Mouse (Mus musculus) erythroblast, adult 5-6 weeks (primary cell): ENCODE results near the gene Btg1. TPM values are rescaled to one million over a fixed set of nuclear protein-coding genes. Genes with fewer than 3 reads are reported as not detected.
A peak's percentile ranks its signal among the peaks of the same experiment; 100 is the strongest.

Experiments
- ATAC-seq: replicated peaks from 2 replicates; pipeline ENCODE4 v1.8.0; 2016; ENCODE audit warnings: moderate number of reproducible peaks, mild to moderate bottlenecking, moderate TSS enrichment, inconsistent platforms; ENCODE audit not compliant: poor library complexity, low FRiP score, severe bottlenecking
- total RNA-seq, 2 experiments: library from RNA; stranded (forward) in 1 of 2; stranded (reverse) in 1 of 2; fragments of 150-400 nt in 1 of 2; fragments of 200-764, 138-1000 nt in 1 of 2; gene quantifications; 2 replicates each; pipeline versions ENCODE4 v1.2.3 to v1.2.4; 2015 to 2017; ENCODE audit warnings: low replicate concordance in 2 of 2

Btg1 gene
- total RNA-seq, 2 experiments from 2014 or later = 32.3 to 35.2 TPM

DNA sequence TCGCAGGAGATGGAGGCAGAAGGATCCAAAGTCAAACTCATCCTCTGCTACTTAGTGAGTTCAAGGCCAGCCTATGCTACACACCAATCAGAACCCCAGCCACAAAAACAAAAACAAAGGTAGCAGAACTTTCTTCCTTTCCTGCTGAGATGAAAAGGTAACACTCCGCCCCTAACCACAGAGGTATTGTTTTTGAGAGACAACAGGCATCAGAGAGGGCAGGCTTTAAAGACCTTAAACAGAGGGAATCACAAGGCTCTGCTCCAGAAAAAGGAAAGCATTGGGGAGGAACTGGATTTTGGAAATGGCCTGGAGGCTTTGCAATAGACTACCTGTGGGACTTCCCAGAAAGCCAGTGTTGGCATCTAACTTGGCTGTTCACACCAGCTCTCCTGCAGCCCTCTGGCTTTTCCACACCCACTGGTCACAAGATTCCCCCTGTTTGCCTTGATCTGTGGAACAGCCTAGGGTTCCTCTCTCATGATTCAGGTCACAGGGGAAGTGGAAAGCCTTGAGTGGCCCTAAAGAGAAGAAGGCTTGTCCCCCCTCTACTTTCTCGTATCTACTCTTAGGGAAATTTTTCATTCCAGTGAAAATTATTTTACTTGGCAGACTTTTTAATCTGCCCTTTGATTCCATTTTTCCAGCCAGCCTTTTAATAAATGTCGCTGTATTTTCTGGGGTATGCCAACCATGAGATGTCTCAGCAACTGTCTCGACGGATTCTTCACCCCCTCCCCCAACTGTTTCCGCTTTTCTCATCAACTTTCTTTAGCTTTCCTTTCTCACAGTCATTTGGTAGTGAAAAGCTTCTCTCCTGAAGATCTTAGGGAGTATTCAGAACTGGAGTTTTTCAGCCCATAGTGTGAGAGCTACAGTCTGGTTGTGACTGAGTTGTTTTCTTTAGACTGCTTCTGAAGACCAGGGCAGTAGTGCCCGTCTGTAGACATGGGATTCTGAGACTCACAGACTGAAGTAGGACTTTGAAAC is 7.2 kb upstream of the Btg1 start:
- ATAC-seq = no peak

DNA sequence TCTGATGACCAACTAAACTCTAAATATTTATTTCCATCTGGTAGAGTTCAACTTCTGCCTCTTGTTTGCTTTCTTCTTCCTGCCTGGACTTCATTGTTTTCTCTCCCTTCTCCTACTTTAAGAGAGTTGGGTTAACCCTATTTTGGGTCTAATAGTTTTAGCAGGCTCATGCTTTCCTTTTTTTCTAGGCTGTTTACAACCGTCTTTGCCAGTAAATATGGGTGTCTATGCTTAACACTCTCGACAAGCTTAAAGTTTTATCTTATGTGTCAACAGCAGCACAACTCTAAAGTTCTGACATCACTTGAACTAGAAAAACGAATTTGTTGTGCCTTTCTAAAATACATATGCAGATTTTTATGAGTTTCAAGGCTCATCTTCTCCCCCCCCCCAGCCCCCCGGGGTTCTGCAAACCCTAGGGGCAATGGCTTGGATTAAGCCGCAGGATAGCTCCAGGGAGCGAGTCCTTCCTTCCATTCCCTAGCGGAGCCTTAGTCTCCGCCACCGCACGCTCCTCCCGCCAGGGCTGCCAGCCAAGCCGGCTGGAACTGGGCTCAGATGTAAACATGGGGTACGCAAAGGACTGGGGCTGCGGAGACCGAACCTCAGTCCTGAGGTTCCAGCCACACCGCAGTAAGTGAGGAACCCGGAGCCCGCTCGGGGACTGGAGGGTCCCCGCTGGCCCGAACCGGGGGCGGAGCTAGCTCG is 651 bp upstream of the Btg1 start:
- peak; percentile 61 for ATAC-seq

DNA sequence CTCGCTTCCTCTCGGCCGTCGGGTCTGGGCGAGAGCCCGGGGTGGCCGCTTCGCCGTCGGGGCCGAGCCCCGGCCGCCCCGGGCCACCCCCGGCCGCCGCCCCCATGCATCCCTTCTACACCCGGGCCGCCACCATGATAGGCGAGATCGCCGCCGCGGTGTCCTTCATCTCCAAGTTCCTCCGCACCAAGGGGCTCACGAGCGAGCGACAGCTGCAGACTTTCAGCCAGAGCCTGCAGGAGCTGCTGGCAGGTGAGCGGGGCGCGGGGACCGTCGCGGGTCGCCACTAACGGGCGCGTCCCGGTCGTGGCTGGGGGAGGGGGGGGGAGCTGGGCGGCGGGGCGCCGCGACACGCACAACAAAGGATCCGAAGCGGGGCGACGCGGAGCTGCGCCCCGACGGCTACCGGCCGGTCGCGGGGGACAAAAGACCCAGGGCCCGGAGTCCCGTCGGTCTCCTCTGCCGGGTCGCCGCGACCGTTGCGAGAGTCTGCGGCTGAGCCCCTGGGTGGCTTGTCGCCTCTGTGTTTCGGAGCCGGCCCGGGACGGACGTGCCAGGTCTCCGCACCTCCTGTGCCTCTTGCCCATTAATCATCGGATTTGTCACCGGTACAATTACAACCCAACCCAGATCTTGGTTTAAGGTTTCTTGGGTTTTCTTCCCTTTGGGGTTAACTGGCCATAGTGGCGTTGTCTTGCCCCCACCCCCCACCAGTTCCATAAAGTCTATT is 580 bp downstream of the Btg1 start:
- ATAC-seq = no peak

DNA sequence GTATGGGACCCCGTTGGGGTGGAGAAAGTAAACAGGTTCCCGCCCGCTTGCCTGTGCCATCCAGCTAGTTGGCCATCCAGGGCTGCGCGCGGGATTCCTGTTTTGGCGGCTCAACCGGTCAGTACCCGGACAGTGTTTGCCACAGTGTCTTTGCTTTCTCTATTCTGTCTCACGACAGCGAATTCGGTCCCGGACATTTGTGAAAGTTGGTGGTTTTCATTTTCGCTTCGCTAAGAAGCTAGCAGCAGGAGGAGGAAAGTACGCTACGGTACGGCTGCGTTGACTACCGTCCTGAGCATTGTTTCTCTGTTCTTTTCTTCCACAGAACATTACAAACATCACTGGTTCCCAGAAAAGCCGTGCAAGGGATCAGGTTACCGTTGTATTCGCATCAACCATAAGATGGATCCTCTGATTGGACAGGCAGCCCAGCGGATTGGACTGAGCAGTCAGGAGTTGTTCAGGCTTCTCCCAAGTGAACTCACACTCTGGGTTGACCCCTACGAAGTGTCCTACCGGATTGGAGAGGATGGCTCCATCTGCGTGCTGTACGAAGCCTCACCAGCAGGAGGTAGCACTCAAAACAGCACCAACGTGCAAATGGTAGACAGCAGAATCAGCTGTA is 1.3 kb downstream of the Btg1 start:
- ATAC-seq = peak; percentile 62

DNA sequence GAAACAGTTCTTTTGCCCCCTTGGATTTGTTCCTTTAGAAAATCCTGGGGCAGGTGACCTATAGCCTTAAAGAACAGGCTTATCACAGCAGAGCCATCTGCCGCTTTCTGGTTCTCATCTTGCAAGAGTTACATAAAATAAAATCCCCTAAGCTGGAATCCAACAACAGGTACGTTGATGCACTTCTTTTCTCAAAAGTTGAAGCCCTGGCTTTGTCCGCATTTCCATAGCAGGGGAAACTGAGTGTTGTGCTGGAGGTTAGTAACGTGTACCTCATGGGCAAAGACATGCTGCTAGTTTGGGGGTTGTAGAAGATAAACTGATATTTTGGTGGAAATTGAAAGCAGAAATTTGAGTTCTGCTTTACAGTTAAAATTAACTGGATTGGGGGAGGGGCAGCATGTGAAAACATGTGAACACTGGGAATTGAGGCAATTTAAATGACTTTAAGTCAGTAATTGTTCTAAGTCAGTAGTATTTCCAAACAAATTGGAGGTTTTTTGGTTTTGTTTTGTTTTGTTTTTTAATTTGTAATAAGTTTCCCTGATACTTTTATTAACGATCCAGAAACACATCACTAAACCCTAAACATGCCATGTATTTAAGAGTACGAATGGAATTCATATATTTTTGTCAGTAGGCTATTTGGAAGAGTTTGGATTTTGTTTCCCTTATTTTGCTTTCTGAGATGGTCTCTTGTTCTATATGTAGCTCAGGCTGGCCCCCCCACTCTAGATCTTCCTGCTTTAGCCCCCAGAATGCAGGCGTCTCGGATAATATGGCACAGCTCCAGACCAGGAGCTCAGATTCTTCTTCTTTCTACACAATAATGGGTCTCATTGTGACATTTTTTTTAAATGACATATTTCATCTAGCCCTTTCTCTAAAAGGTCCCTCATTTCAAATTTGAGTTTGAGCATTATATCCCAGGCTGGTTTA is 3.4 kb downstream of the Btg1 start:
- ATAC-seq = no peak

DNA sequence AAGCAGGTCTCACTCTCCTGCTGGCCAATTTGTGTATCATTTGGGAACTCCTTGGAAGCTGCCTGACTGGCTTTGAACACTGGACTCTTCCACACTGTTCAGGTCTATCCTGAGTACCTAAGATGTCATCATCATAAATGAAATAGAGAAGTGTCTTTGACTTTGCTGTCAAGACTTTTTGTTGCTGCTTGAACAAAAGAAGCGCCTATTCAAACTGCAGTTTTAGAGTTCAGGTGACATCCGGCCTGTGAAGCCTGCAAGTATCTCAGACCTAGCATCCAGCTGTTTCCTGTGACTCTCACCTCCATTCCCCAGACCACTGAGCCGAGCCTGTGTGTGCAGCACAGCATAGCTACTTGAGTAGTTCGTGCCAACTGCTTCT is 4.1 kb downstream of the Btg1 start:
- ATAC-seq = no peak

DNA sequence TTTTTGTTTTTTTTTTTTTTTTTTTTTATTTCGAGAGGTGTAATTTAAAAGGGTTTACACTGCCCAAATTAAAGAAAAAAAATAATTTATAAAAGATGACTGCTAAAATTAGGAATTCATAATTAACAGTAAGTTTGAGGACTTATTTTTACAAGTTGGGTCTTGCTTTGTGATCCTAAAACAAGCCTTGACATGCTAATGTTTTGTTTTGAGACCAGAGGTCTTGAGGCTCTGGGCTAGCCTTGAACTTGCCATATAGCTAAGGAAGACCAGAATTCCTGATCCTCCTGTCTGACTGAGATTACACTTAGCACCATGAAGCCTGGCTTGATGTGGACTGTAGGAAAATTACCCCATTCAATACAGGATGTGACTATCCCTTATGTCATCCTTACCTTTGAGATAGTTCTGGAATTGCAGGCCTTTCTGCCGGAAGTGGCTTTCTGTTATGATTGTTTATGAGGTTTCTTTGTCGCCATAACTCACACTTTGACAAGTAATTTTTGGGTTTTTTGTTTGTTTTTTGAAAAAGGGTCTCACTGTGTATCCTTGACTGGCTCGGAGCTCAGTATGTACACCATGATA is 4.6 kb downstream of the Btg1 start:
- no peak for ATAC-seq

DNA sequence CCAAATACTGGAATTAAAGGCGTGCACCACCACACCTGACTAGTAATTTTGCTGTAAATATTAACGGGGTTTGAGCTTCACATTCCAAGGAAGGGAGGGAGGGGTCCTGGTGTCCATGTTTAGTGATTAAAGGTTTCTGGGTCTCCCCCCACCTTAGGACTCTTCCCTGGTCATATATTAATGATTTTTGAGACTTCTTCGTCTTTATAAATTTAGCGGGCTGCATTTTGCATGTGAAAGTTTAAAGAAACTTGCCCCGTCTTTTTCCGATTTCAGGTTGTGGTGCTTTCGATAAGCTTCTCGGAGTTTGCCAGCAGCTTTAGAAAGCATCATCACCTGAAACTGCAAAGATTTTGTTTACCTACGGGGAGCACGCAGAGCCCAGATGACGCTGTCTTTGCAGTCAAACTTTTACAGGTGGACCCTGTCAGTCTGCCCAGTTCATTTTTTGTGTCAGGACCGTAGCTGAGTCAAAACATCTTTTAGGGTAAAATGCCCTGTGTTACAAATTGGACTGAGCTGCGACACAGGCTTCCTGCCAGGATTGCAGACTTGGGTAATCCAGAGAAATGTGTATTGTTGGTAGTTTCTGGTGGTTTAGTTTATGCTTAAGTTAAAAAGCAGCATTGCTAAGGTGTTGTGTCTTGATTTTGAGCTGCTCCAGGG is 5.3 kb downstream of the Btg1 start:
- ATAC-seq = no peak

DNA sequence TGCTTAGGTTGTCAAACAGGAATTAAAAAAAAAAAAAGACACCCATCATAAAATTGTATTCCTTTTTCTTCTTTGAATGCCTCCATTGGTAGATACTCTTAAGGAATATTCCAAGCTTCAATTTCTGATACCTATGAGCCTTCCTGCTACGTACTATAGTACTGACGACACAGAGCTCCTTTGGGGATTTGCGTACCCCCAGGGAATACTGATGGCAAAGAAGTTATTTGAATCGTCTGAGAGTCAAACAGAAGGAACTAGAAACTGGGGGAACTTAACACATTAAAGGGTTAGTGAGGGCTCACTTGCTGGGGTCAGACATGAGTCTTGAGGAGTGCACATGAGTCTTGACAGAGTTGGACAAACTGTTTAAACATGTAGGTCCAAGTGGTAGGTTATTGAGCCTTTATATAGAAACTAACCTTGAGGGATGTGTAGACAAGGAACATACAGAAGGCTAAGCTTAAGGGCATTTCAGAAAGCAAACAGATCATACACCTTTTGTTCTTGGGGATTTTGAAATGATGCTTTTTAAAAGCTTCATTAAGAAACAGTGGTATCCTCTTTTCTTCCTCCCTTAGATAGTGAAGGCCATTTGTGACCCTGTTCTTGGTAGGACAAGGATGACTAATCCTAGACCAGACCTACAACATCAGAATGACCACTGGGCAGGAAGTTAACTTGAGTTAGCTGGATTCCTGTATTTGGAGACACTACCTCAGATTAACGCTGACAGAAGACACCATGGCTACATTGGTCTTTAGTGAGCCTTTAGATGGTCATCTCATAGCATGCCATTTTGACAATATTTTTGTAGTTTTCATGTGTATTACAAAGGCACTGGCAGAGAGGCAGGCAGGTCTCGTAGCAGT is 6.2 kb downstream of the Btg1 start:
- ATAC-seq = no peak

DNA sequence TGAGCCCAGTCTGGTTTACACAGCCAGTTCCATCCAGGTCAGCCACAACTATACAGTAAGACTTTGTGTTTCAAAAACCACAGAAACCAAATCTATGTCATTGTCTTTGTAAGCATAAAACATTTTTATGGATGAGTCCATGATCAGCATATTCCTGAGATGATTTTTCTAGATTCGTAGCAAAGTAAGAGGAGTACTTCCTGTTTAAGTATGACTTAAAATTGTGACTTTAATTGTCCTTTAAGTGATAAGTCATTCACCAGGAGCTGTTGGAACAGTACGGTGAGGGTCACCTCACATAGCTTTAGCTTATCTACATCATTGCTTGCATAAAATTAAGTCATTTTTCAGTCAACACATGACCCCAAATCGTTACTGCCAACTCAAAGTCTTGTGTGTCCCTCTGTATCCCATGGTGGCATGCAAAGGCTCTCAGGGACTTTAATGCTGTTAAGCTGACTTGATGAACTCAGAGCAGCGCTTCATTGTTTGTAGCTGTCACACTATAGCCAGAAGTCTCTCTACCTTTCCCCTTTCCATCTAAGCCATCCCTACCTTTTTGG is 6.9 kb downstream of the Btg1 start:
- ATAC-seq = no peak

DNA sequence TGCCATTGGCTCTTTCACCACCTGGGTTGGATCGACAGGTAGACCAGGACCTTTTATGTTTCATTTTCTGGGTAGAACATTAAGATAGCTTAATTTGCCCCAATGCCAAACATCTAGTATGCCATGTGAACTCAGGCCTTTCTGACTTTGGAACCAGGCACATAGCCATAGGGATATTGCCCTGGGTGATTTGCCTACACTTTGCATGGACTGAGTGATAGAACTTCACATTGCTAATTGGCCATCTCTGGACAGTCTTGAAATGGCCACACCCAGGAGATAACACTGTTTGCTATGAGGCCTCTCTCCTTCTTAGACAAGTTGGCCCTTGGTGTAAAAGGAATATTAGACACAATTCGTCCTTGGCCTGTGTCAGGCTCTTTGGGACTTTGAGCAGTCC is 7.6 kb downstream of the Btg1 start:
- no peak for ATAC-seq

DNA sequence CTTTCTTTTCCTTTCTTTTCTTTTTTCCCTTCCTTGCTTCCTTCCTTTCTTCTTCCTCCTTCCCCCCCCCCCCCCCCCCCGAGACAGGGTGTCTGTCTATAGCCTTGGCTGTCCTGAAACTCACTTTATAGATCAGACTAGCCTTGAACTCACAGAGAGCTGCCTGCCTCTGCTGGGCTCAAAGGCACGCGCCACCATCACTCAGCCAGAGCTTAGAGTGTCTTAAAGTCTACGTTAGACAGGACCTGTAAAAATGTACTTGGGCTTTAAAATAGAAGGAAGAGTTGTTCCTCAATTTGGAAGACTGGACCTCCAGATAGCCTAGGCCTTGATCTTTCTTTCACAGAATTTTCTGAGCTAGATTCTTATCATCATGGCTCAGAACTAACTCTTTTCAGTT is 8.3 kb downstream of the Btg1 start:
- ATAC-seq = no peak

DNA sequence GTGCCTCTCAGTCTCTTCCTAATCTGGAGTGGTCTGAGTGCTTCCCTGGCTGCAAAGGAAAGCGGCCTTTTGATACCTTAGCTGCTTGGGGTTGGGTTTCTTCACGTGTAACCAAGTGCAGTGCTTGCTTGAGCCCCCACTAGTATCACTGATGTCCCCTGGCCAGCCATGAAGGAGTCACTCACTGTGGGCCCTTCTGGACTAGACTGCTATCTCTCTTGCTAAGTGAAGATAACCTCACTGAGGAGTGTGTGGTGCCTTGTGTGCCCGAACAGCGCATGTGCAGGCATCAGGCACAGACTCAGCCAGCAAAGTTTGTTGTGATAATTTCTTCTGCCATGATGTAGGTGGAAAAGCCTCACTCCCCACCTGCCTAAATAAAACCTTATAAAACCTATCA is 8.9 kb downstream of the Btg1 start:
- no peak for ATAC-seq

DNA sequence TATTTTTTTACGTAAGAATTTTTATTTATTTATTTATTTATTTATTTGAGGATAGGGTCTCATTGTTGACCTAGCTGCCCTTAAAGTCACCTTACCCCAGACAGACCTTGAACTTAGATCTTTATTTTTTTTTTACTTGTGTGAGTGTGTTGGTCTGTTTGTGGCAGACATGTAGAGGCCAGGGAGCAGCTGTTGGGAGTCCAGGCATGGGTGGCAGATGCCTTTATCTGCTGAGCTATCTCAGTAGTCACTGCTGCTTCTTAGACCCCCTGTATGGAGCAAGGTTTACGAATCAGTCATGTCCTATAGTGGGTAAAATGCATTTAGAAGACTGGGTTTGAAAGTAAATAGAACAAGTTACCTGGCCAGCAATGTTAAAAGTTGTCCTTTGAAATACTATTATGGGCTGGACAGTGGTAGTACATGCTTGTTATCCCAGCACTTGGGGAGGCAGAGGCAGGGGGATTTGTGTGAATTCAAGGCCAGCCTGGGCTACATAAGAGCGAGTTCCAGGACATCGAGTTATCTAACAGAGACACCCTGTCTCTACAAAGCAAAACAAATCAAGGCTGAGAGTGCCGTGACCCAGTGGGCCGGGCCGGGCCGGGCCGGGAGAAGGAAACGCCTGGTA is 9.4 kb downstream of the Btg1 start:
- ATAC-seq = no peak

DNA sequence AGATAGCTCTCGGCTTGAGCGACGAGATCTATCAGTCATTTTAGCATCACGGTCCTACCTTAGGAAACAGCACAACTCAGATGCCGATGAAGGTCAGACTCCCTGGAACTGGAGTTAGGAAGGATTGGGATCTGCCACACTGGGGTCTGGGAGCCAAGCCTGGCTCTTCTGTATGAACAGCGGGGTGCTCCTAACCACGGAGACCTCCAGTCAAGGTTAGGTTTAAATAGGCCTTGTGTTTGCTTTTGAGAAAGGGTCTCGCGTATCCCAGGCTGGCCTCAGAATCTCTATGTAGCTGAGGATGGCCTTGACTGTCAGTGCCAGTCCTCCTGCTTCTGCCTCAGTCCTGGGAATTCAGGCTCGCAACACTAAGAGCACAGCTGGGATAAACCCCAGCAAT is 10.5 kb downstream of the Btg1 start:
- no peak for ATAC-seq

DNA sequence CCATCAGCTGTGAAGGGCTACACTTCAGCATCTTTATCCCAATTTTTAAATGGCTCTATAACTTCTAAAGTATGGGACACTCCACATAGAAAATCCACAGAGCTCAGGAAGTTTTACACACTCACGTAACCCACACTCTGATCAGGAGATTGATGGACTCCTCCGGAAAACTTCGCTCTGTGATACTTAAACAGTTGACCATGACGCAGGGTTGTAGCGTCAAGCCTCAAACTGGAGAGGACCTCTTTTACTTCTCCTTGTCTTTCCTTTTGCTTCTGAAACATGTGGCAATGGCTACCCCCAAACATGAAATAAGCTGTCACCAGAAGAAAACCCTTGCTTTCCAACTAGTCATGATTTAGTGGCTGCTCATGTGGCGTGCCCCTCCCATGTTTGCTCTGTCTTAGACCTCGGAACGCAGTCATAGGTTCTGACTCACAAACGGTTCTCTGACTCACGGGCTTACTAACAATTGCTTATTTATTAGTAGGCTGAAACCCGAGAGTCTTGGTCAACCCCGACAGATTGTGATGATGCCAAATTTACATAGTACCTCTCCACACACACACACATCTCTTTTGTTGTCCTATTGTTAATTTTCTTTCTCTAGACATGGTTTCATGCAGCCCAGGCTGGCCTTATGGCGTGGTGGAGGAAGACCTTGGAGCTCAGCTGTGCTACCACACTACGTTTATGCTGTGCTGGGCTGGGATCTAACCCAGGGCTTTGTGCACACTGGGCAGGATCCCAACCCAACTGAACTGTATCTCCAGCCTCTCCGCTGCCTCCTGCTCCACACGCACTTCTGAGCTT is 11.5 kb downstream of the Btg1 start:
- ATAC-seq = no peak
